Mouse (Mus musculus) thymus, postnatal 36 days (tissue): Measurements from ENCODE around the gene Gm11555.
"Not testable (repeated sequence)": the region's sequence is repeated elsewhere in the genome, so short reads cannot be mapped to it uniquely, and the experiment has no call there.

ENCODE experiments used
- DNase-seq, 2 experiments: peaks; one replicate each; pipeline ENCODE4 v3.0.0; 2022; ENCODE audit warnings: mixed read lengths in 2 of 2

The Gm11555 gene

DNA sequence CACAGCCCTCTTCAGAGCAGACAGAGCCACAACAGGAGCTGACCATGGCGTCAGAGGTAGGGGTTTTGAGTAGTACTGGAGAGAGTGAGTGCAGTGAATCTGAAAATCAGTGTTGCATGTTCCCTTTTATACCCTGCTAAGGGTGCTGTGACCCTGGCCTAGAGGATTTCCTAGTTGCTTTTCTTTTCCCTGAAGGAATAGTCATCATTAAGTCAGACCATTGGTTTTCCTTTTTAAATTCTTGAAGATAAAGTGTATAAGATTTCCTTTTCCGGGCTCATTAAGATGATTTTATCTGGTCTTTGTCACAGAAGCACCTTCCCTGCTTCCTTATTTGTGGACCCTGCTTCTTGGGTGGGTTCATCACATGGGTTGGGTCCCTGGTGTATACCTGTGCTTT is at the start of gene Gm11555:
Gene Gm11555 (minus strand): TSS at position 101 of the 400 bp plus-strand sequence.
- DNase-seq: no peak

DNA sequence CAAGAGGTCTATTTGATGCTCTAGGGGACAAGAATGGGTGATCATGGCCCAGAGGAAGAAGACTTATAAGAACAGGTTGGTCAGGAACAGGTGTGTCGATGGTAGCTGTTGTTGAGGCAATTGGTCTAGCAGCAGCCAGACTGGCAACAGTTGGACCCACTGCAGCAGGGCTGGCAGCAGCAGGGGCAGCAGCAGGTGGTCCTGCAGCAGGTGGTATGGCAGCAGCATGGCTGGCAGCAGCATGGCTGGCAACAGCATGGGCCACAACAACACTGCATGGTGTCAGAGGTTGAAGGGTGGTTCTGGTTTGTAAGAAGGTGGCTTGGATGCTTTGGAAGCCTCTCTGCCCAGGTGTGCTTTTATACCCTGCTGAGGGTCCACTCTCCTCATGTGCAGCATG is 40.4 kb upstream of the Gm11555 start, which contains the start of gene Gm14190:
Gene Gm14190 (minus strand): TSS at position 278 of the 400 bp plus-strand sequence.
- DNase-seq: no peak

- DNase-seq: not testable (repeated sequence)
These were observed 35.2 kb upstream of the Gm11555 start for GRCm38 (mm10) chr11:99685235-99685634.

GRCm38 (mm10) chr11:99683481-99683880 is 33.4 kb upstream of the Gm11555 start:
- DNase-seq: no peak

DNA sequence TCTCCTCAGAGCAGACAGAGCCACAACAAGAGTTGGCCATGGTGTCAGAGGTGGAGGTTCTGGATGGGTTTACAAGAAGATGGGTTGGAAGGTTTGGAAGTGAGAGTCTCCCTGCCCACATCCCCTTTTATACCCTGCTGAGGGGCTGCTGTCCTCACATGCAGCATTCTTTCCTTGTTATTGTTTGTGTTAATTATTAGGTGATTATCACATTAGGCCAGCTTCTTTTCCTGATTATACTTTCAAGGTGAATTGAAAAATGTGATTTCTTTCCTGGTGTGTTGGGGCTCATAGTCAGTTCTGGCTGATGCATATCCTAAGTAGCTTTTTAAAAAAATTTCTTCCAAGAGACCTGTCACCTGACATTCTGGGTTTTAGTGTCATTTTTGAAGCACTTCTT is 15.8 kb upstream of the Gm11555 start, which contains the start of gene Krtap4-6:
Gene Krtap4-6 (minus strand): TSS at position 101 of the 400 bp plus-strand sequence.
- DNase-seq: no peak

DNA sequence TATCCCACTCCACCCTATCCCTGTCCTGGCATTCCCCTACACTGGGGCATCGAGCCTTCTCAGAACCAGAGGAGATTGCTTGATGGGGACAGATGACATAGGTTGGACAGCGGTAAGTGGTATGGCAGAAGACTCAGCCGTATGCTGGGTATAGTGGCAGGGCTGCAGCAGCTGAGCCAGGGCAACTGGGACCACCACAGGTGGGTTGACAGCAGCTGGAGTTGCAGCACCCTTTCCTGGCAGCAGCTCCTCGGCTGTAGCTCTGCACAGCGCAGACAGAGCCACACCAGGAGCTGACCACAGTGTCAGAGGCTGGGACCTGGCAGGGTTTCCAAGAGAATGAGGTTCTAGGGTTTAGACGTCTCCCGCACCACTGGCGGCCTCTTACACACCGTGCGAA is 12.8 kb upstream of the Gm11555 start:
- no peak for DNase-seq

DNA sequence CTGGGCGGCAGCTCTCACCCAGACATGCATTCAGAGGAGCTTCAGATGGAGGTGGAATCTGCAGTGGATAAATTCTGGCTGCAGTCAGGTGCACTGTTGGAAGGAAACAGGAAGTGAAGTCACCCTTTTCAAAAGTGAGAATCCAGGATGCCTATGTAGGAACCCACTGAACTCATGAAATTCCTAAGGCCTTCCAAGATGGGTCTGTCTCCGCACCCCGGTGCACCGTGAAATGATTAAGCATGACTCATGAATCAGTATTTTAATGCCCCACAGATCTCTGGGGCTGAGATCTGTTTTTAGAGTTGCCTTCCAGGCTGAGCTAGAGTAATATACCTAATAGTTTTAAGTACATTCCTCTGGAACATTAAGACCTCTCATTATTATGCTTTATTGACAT is 9.2 kb upstream of the Gm11555 start:
- no peak for DNase-seq

DNA sequence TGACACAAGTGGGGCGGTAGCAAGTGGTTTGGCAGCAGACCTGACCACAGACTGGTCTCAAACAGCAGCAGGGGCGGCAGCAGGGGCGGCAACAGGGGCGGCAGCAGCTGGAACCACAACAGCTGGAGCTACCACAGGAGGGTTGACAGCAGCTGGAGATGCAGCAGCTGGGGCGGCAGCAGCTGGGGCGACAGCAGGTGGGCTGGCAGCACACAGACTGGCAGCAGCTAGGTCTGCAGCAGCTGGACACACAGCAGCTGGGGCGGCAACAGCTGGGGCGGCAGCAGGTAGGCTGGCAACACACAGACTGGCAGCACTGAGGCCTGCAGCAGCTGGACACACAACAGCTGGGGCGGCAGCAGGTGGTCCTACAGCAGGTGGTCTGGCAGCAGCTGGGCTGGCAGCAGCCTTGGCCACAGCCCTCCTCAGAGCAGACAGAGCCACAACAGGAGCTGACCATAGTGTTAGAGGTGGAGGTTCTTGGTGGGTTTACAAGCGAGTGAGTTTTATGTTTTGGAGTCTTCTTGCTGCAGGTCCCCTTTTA is 8.5 kb upstream of the Gm11555 start, which contains the start of gene Gm11563:
Gene Gm11563 (minus strand): TSS at position 494 of the 544 bp plus-strand sequence.
- not testable (repeated sequence) for DNase-seq

- no peak for DNase-seq
These were observed 7.0 kb upstream of the Gm11555 start for GRCm38 (mm10) chr11:99657051-99657450.

DNA sequence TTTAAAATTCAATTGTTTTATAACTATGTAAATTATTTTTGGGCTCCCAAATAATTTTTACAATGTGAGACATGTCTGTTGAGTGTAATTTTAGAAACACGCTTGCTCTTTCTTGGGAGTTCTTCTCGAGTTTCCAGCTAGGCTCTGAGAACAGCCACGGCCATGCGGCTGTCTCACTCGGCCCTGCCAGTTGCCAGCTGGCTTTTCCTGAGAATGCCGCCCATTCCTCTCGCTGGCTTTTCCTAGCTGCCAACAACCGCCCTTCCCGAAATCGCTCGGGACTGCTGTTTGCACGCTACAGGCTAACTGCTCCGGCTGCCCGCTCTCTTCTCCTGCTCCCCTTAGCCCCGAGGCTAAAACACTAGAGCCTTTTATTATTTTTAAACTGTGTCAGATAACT is 3.6 kb downstream of the Gm11555 start:
- no peak for DNase-seq

DNA sequence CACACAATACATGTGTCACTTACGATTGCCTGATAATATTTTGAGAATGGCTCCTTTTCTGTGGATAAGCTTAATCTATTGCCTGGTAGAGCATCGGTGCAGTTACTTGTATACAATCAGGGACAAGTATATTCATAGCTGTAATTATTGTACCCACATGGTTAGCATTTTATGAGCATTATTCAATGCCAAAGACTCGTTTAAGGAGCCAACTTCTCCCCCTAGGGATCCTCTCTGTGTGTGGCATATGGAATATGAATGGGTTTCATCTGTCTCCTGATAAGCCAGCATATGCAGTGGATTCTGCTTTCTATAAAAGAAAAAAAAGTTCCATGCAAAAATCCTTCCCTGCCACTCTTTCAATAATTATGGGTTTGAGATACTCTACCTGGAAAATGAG is 5.7 kb downstream of the Gm11555 start:
- DNase-seq: no peak

GRCm38 (mm10) chr11:99643635-99644139 is 6.3 kb downstream of the Gm11555 start, which contains the start of gene Krtap4-7:
Gene Krtap4-7 (minus strand): TSS chr11:99644089.
- DNase-seq: not testable (repeated sequence)

DNA sequence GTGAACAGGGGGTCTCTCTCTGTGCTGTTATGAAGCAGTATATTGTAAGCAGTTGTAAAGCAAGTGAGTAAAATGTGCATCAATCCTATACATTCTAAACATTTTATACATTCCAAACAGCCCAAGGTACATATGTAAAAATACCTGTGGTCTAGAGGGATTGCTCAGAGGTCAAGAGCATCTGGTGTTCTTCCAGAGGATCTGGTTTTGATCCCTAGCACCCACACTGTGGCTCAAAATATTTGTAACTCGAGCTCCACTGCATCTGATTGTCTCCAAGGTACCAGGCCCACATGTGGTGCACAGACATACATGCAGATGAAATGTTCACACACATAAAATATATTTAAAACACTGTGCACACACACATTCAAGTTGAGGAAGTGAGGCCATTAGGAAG is 9.1 kb downstream of the Gm11555 start:
- no peak for DNase-seq

DNA sequence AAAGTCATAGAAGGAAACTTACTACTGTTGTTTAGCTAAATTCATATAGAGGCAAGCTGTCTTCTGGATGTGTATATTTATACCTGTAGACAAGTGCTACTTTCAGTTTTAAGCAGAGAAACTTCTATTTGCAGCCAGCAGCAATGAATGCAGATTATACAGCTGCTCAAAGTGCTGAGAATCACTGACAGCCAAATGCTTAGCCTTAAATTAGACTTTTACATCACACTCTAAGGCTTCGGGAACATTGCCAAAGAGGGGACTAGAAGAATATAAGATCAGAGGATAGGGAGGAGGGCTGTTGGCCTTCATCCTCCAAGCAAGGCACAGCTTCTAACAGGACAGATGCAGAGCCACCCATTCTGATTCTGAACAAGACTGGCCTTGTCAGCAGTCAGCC is 12.9 kb downstream of the Gm11555 start:
- DNase-seq: no peak

DNA sequence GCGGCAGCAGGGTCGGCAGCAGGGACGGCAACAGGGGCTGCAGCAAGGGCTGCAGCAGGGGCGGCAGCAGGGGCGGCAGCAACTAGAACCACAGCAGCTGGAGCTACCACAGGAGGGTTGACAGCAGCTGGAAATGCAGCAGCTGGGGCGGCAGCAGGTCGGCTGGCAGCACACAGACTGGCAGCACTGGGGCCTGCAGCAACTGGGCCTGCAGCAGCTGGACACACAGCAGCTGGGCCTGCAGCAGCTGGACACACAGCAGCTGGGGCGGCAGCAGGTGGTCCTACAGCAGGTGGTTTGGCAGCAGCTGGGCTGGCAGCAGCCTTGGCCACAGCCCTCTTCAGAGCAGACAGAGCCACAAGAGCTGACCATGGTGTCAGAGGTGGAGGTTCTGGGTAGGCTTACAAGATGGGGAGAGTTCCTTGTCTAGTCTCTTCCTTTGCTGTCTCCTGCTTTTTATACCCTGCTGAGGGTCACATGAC is 15.3 kb downstream of the Gm11555 start, which contains the start of gene Krtap4-2:
Gene Krtap4-2 (minus strand): TSS at position 432 of the 482 bp plus-strand sequence.
- DNase-seq: no peak

DNA sequence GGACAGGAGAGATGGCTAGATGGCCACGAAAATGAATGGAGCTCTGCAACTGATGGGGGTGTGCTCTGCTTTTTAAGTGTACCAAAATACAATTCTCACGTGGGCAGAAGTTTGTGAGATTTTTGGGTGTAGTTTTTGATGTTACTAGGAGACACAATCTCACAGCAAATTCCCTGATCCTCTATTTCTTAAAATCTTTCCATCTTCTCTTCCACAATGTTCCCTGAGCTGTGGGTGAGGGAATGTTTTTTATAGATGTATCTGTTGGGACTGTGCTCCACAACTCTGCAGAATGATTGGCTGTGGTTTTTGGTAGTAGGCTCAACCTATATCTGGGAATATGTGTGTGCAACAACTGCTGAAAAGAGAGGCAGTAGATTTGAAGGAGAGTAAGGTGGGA is 16.7 kb downstream of the Gm11555 start:
- no peak for DNase-seq

DNA sequence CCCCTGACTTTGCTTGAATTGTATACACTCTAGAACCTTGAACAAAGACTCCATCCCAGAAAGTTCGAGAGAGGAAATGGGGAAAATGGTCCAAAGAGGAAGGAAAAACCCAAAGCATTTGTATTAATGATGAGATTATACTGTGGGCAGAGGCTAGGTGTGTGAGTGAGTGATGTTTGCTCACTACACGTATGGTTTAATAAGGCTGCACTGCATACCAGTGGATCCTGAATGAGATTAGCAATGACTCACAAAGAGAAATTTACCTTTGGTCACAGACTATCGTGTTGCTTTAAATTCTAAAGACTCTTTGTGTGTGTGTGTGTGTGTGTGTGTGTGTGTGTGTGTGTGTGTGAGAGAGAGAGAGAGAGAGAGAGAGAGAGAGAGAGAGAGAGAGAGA is 19.1 kb downstream of the Gm11555 start:
- DNase-seq: no peak

DNA sequence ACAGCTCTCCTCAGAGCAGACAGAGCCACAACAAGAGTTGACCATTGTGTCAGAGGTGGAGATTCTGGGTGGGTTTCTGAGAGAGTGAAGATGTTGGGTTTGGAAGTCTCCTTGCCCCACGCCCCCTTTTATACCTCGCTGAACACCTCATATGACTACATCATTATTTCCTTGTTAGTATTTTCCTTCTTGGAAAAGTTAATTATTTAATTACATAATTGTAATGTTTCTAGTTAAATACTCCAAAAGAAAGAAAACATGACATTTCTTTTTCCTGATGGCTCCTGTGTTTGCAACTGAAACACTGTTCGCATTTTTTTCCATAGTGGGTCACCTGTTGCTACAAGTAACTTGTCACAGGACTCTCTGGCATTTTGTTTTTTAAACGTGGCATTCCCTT is 21.9 kb downstream of the Gm11555 start, which contains the start of gene Krtap4-1:
Gene Krtap4-1 (minus strand): TSS at position 101 of the 400 bp plus-strand sequence.
- DNase-seq: no peak

GRCm38 (mm10) chr11:99620335-99620734 is 29.7 kb downstream of the Gm11555 start, which contains the start of gene Gm11562:
Gene Gm11562 (minus strand): TSS chr11:99620435.
- no peak for DNase-seq

DNA sequence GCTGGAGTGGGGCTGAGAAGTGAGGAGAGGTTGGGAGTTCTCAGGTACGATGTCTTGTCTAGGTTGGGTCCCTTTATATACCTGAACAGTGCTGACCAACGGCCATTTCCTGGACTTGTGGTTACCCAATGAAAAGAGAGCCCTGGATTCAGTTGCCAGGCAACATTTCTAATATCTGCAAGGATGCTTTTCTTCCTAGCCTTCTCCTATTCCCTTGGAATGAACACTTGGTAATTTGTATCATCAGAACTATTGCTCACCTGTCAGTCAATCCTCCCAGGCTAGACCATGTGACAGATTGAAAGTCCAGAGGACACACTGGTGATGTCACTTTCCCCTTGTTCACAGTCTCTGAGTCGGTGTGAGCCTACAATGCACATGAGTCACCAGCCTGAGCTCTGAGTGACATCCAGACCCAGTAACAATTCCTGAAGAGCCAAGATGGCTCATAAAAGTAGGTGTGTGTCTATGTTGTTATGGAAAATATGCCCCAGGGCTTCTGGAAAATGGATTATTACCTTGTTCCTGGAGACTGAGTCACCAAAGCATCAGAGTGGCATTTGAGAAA is 35.2 kb downstream of the Gm11555 start, which contains the start of gene Krtap2-4:
Gene Krtap2-4 (minus strand): TSS at position 51 of the 568 bp plus-strand sequence.
- no peak for DNase-seq

DNA sequence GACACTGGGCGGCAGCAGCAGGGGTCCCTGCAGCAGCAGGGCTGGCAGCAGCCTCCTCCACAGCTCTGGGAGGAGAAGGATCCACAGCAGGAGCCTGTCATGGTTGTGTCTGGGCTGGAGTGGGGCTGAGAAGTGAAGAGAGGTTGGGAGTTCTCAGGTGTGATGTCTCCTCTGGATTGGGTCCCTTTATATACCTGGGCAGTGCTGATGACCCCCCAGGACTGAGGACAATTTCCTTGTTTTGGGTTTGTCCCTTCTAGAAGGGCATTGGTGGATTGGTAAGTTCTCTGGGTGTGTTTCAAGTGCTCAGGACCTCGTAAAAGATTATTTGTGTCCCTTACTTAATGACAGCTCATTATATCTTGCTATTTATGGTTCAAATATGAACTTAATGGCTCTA is 39.9 kb downstream of the Gm11555 start, which contains the start of gene Gm11937:
Gene Gm11937 (minus strand): TSS at position 101 of the 400 bp plus-strand sequence.
- not testable (repeated sequence) for DNase-seq

- DNase-seq: no peak
These were observed 40.9 kb downstream of the Gm11555 start for GRCm38 (mm10) chr11:99609126-99609525.

DNA sequence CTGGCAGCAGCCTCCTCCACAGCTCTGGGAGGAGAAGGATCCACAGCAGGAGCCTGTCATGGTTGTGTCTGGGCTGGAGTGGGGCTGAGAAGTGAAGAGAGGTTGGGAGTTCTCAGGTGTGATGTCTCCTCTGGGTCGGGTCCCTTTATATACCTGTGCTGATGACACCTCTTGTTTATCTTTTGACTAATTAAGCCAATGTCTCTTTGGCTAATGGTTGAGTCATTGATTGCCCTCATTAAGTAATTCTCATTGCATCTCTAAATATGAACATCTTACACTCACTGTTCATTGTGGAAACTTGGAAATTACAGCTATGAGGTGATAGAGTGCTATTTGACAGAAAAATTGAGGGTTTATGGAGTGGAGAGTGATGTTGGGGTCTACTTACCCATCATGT is 46.8 kb downstream of the Gm11555 start, which contains the start of gene Gm11938:
Gene Gm11938 (minus strand): TSS at position 101 of the 400 bp plus-strand sequence.
- not testable (repeated sequence) for DNase-seq
